Mouse (Mus musculus) induced T-regulatory cell, adult 2 months (primary cell): ENCODE data around the gene Wfikkn1.
A peak's percentile ranks its signal among the peaks of the same experiment; 100 is the strongest.

Experiments used
- DNase-seq: peaks from one replicate; pipeline ENCODE4 v3.0.0-alpha.2; 2012; ENCODE audit warnings: low read depth

Gene Wfikkn1

DNA sequence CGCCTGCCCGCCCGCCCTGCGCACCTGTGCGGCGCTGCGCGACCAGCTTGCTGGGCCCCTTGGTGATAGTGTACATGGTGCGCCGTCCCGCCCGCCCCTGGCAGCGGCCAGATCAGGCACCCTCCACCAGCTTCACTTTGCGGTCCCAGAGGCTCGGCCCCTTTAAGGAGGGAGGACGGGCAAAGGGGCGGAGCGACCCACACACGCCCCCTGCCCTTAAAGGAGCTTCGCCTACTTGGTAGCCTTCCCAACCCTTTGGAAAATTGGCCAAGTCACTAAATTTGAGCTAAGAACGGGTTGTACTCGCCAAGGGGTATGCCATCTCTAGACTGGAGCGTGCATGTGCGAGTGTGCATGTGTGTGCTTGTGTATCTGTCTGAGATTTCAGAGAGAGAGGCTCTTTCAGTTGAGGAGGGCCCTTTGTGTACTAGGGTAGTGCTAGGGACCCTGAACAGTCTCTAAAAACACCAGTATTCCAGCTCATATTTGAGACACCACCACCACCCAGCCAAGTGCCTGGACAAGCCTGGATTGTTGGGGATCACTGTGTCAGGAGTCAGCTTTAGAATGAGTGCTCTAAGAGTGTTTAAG, 12.0 kb downstream of the Wfikkn1 start, which contains the start of gene Mcrip2:
Gene Mcrip2 (minus strand): TSS at position 164 of the 591 bp plus-strand sequence.
- DNase-seq = peak; percentile 81

GRCm38 (mm10) chr17:25867836-25868600, 12.6 kb downstream of the Wfikkn1 start:
- no peak for DNase-seq

DNA sequence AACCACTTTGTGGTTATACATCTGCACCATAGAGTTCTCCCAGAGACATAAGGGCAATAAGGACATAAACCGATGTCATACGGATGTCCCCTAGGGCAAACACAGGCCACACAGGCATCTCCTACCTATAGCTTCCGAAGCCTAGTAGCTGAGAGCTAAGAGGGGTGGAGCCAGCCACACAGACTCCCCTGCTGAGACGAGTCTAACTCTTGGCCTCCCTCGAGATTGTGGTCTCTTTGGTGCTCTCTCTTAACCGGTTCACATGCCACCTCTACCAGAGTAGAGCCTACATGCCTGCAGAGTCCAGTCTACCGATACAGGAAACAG, 13.2 kb downstream of the Wfikkn1 start:
- peak; percentile 57 for DNase-seq

DNA sequence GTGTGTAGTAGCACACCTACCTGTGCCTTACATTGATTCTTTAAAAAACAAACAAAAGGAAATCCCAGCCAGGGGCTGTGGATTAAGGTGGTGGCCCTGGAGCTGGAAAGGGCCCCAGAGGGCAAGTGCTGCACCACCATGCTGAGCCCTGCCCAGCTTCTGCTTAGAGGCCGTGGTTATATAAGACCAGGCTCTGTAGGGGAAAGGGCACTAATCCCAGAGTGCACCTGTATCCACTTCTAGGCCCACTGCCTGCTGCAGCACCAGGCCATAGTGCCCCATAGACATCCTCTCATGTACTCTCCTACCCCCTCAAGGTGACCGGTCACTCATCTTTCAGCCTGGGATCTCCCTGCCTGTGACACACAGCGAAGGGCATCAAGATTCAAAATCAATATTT, 14.5 kb downstream of the Wfikkn1 start:
- DNase-seq = no peak

DNA sequence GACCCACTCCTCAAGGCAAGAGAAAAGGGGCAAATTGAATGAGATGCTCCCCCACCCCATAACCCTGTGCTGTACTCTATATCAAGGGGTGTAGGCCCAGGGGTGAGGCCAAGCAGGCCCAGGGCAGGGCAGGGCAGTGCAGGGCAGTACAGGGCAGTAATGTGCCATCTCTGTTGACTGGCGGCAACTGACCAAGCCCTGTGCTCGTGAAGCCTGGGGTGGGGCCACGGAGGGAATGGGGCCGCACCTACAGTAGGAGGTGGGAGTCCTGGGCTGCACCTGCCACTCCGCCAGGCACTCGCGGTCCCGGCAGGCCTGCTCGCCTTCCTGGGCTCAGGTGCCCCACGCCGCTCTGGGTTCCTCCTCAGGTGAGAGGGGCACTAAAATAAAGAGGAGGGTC, 15.4 kb downstream of the Wfikkn1 start:
- no peak for DNase-seq

DNA sequence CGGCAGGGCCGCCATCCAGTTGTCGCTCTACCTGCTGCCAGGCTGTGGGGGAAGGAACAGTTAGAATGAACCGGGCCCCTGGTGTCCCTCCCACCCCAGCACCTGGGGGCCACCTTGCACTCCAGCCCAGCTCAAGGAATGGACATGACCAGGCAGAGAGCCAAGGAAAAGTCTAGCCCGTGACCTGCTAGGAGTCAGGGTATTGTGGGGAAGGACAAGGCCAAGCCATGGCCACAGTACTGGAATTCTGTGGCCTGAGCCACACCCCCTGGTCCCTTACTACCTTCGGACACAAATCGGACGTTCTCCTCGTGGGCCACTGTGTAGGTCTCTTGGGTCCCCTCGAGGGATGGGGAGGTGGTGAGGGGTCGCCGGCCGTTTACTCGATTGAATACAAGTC, 16.3 kb downstream of the Wfikkn1 start:
- DNase-seq = no peak

GRCm38 (mm10) chr17:25863681-25864080, 17.0 kb downstream of the Wfikkn1 start:
- DNase-seq = no peak

- DNase-seq = no peak
These were observed 18.7 kb downstream of the Wfikkn1 start for GRCm38 (mm10) chr17:25861704-25862612.

GRCm38 (mm10) chr17:25860832-25861703, 19.6 kb downstream of the Wfikkn1 start, which contains the start of gene Wdr90:
Gene Wdr90, minus strand, starts transcription at chr17:25861501.
- DNase-seq = peak; percentile 96

- DNase-seq = no peak
These were observed 20.4 kb downstream of the Wfikkn1 start for GRCm38 (mm10) chr17:25860229-25860628.

GRCm38 (mm10) chr17:25844396-25844901, 36.2 kb downstream of the Wfikkn1 start, which contains the start of gene Rhot2:
Gene Rhot2, minus strand, starts transcription at chr17:25844851.
- peak; percentile 98 for DNase-seq

DNA sequence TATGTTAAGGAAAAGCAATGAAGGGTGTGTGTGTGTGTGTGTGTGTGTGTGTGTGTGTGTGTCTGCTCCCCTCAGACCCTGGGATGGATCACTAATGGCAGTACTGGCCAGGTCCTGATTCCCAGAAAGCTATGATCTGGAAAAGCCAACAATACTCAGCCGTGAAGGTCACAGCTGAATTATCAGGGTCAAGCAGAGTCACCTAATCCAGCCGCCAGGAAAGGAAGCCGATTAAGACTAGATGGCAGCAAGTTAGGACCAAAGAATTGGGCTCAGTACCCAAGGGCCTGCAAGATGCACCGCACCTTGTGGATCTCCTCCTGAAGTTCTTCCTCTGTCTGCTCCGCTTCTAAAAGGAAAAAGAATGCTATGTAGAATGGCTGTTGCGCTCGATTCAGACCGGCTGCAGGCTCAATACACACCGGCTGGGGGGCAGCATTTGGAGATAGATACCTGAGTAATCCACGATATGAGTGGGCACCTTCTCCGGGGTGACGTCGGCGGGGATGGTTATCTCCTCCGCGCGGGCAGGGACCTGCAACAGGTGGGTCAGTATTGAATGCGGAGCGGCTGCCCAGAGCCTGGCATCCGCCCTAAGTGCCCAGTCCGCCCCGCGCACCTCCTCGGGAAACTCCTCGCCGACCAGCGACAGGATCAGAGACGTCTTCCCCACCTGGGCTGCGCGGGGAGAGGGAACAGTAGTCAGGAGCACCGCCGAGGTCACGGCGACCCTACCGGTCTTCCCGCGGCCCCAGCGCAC, 36.8 kb downstream of the Wfikkn1 start:
- DNase-seq = no peak

- DNase-seq = no peak
These were observed 37.5 kb downstream of the Wfikkn1 start for GRCm38 (mm10) chr17:25843122-25843521.

DNA sequence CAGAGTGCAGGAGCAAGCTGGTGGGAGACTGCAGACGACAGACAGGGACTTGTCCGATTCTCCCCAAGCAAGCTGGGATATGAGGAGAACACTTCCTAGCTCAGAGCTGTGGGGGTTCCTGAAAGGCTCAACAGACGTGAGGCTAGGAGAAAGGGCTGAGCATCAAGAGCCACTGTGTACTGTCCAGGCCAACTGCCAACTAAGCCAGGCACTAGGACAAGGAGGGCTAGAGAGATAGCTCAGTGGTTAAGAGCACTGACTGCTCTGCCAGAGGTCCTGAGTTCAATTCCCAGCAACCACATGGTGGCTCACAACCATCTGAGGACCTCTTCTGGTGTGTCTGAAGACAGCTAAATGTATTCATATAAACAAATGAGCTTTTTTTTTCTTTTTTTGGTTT, 38.1 kb downstream of the Wfikkn1 start:
- DNase-seq = no peak

DNA sequence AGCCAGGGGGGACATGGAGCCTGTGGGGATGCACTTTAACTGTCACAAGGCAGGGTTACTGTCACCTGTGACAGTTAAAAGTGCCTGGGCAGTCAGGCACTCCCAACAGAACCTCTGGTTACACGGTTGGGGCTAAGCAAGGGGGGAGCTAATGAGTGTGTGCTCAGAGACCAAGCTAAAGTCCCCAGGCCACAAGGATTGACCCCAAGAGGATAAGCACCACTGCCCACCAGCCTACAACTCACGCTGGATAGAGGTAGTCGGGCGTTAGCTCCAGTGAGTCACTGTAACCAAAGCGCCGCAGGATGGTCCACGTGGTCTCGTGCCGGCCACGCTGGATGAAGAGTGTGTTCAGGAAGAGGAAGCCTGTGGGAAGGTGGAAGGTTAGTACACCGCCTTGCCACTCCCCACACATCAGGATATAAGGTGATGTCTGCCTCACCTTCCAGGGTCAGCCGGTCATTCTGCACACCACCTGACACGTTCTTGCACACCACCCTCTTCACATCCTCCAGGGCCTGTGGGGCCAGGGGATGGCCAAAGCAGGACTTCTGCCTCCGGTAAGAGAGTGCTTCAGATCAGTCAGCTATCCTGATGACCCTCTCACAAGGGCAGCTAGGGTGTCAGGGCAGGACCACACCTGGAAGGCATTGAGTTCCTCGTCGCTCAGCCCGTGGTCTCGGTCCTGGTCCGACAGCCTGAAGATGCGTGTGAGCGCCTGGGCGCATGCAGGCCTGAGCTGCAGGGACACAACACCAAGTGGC, 39.4 kb downstream of the Wfikkn1 start, which contains the start of gene Gm20683:
Gene Gm20683 (minus strand): TSS at position 647 of the 764 bp plus-strand sequence.
- DNase-seq = no peak

GRCm38 (mm10) chr17:25840519-25840918, 40.1 kb downstream of the Wfikkn1 start:
- no peak for DNase-seq

- no peak for DNase-seq
These were observed 41.0 kb downstream of the Wfikkn1 start for GRCm38 (mm10) chr17:25839455-25840235.

- no peak for DNase-seq
These were observed 41.8 kb downstream of the Wfikkn1 start for GRCm38 (mm10) chr17:25838904-25839303.

DNA sequence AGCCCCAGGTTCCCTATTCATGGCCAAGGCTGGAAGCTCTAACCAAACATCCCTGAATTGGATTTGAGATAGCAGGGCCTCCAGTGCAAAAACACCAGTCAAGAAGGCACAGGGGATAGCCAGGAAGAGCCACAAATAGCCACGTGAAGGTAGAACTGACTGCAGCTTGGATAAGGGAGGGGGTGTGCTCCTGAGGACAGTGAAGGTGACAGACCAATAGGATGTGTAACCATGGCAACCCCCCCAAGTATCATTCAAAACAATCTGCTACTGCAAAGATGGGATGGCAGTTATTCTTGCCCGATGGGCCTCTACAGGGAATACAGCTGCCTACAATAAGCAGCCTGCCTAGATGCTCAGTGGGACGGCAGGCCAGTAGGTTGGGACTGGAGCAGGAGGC, 43.1 kb downstream of the Wfikkn1 start:
- DNase-seq = peak; percentile 44
